Mouse (Mus musculus) embryonic fibroblast, embryonic 13.5 days (primary cell): ENCODE measurements around the gene Ramp1.

ENCODE experiments used
- CTCF ChIP-seq: IDR thresholded peaks from 2 replicates; pipeline ENCODE4 v1.5.1; 2011; ENCODE audit warnings: mild to moderate bottlenecking, control low read depth, low read length, moderate library complexity, borderline replicate concordance; ENCODE audit not compliant: insufficient read depth
- POLR2A ChIP-seq: IDR thresholded peaks from 2 replicates; pipeline ENCODE4 v1.6.1; 2011; ENCODE audit warnings: low read depth, mild to moderate bottlenecking, control low read depth, low read length, moderate library complexity

DNA sequence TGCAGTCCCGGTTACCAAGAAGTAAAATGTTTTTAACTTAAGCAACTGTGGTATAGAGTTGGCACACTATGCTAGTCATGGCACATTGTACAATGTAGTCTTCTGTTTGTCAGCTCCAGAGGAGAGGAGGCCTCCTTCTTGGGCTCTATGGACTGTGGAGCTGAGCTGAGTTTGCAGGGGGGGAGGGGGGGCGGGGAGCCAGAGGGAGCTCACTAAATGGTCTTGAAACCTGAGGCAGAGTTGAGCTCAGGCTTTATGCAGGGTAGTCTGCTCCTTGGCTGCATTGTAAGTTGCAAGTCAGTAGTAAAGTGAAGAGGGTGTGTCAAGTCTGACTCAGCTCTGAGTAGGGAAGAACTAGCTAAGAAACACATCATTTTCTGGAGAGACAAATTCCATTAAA lies 92.6 kb downstream of the Ramp1 start:
- TF ChIP-seq CTCF (no peak), POLR2A (no peak)
